Mouse (Mus musculus): ENCODE data around the gene Marveld1. TPM values are rescaled to one million over a fixed set of nuclear protein-coding genes. Genes with fewer than 3 reads are reported as not detected.

Gene Marveld1
- polyA plus RNA-seq, 1 experiment: 52.6 TPM

DNA sequence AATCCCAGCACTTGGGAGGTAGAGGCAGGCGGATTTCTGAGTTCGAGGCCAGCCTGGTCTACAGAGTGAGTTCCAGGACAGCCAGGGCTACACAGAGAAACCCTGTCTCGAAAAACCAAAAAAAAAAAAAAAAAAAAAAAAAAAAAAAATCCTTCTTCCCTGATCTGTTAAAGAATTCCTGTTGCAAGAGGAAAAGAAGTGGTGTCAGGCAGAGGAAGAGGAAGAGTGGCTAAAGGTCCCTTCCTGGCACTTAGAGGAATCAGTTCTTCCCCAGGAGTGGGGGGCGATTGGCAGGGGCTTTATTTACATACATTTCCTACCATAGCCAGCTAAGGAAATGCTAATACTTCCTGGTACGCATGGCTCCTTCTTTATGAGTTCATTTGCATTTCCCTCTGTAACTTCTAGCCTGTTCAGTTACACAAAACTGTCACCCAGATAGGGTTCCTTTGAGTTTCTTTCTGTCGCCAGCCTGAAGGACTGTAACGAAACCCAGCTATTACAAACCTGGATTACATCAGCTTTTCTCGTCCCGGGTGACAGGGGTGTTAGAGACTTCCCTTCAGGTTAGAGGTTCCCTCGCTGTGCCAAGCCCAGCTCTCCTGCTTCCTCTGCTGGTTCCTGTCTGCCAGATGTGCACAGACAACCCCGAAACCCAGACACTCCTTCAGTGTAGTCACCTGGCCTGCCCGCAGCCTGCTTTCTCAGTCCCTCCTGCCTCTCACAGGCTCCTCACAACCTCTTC is 10.5 kb downstream of the Marveld1 start:
- H3K36me3 ChIP-seq (ENCODE audit: control insufficient read depth, insufficient read depth, low read length): no peaks in the 10 kb centered on the region
- H3K27me3 ChIP-seq (ENCODE audit: control insufficient read depth, insufficient read depth, low read length): no peaks in the 10 kb centered on the region
- TF ChIP-seq CTCF (IDR thresholded peaks at IDR 0.05; ENCODE audit: extremely low read depth, insufficient read depth, insufficient read length, insufficient replicate concordance): no peak
- TF ChIP-seq POLR2A (IDR thresholded peaks at IDR 0.05; ENCODE audit: low read depth, low read length): no peak
- H3K27ac ChIP-seq (ENCODE audit: insufficient read depth, low read length): no peak overlapping the region; the same call in 1 of the 2 replicates
- no peak for DNase-seq (ENCODE audit: low read depth in 1 of 2, low spot score in 2 of 2)
- H3K4me3 ChIP-seq (ENCODE audit: extremely low read depth, insufficient read depth, insufficient read length): no peak overlapping the region
- H3K4me1 ChIP-seq (ENCODE audit: control insufficient read depth, insufficient read depth, insufficient read length): no peaks in the 10 kb centered on the region
- 25% methylated on average over 12 of the region's 12 CpGs for WGBS

DNA sequence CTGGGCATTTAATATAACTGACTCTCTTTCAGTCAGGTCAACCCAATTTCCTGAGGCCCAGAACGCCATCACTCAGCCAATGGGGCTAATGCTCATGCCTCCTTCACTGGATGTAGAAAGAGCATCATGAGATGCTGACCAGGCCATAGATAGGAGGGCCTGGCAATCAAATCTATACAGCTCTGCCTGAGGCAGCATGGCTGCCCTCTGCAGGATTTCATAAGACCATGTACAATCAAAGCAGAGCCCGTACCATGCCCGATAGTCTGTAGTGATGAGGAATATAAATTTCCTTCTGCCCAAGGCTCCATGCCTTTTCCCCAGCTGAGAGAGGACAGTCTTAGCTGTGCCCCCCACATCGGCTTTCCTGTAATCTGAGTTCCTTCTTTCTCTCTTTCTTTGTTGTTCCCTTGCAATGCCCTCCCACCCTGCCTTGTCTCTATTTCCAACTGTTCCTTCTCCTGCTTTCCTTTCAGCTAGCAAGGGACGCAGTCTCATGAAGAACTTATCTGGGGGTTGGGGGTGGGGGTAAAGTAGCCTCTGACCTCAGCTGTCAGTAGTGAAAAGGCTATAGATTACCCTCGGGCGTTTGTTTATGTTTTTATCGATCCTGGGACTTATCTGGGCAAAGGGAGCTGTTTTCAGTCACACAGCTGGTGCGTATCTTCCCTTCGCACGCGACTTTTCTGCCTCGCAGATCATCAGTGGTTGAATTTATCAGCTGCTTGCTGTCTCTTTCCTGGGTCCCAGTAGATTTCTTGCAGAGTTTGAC is 11.2 kb downstream of the Marveld1 start:
- TF ChIP-seq POLR2A (IDR thresholded peaks at IDR 0.05; ENCODE audit: low read depth, low read length) (no peak), CTCF (IDR thresholded peaks at IDR 0.05; ENCODE audit: extremely low read depth, insufficient read depth, insufficient read length, insufficient replicate concordance) (no peak)
- WGBS: 73% methylated on average over 13 of the region's 13 CpGs
- Histone ChIP-seq H3K4me1 (ENCODE audit: control insufficient read depth, insufficient read depth, insufficient read length) (no peaks in the 10 kb centered on the region), H3K36me3 (ENCODE audit: control insufficient read depth, insufficient read depth, low read length) (no peaks in the 10 kb centered on the region), H3K27ac (ENCODE audit: insufficient read depth, low read length) (no peak overlapping the region), H3K27me3 (ENCODE audit: control insufficient read depth, insufficient read depth, low read length) (no peaks in the 10 kb centered on the region), H3K4me3 (ENCODE audit: extremely low read depth, insufficient read depth, insufficient read length) (no peak overlapping the region)
- no peak for DNase-seq (ENCODE audit: low read depth in 1 of 2, low spot score in 2 of 2)

DNA sequence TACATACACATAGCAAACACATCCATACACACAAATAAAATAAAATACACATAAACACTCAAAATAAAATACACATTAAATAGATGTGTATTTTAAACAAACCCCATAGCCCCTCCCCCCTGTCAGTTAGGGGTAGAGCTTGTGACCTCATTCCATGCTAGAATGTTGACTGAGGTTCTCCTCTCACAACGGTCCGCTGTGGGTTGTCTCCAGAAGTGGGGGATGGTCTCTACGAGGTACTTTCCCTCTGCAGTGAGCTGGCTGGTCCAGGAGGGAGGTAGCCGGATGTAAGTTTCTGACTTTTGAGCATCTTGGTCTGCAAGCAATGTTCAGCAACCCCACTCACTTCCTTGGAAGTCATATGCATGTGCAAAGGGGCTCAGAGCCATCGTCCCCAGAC is 16.6 kb downstream of the Marveld1 start, which contains the start of gene Zfyve27:
TSS of gene Zfyve27 (plus strand) at position 188 of the 400 bp plus-strand sequence.
- Histone ChIP-seq H3K4me3 (ENCODE audit: extremely low read depth, insufficient read depth, insufficient read length) (no peak within 1 kb of the TSS), H3K27me3 (ENCODE audit: control insufficient read depth, insufficient read depth, low read length) (no peaks in the 10 kb centered on the region), H3K4me1 (ENCODE audit: control insufficient read depth, insufficient read depth, insufficient read length) (no peaks in the 10 kb centered on the region; the same call in 1 of the 2 replicates), H3K27ac (ENCODE audit: insufficient read depth, low read length) (no peak within 1 kb of the TSS), H3K36me3 (ENCODE audit: control insufficient read depth, insufficient read depth, low read length) (no peaks in the 10 kb centered on the region)
- no peak for TF ChIP-seq CTCF (IDR thresholded peaks at IDR 0.05; ENCODE audit: extremely low read depth, insufficient read depth, insufficient read length, insufficient replicate concordance)
- TF ChIP-seq POLR2A (IDR thresholded peaks at IDR 0.05; ENCODE audit: low read depth, low read length): no peak
- DNase-seq (ENCODE audit: low read depth in 1 of 2, low spot score in 2 of 2): no peak
- 76% methylated on average over 5 of the region's 5 CpGs for WGBS

DNA sequence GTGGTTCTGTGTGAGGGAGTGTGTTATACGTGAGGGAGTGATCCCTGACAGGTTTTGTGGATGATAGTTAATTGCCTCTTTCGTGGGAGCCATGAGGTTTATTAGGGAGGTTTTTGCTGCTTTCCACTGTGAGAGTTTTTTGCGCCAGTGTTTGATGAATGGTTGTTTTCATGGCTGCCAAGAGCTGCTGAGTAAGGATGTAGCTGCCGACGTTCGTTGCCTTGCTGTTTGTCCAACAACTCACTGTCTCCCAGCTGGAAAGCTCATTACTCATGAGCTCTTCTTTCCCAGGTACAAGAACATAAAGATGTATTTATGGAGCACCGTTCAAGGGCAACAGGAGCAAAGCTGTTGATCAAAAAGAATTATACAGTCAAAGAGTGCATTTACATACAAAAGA is 17.0 kb downstream of the Marveld1 start:
- H3K36me3 ChIP-seq (ENCODE audit: control insufficient read depth, insufficient read depth, low read length): no peaks in the 10 kb centered on the region
- no peaks in the 10 kb centered on the region for H3K27me3 ChIP-seq (ENCODE audit: control insufficient read depth, insufficient read depth, low read length)
- WGBS: 75% methylated on average over 7 of the region's 7 CpGs
- no peaks in the 10 kb centered on the region; the same call in 1 of the 2 replicates for H3K4me1 ChIP-seq (ENCODE audit: control insufficient read depth, insufficient read depth, insufficient read length)
- no peak for DNase-seq (ENCODE audit: low read depth in 1 of 2, low spot score in 2 of 2)
- no peak for TF ChIP-seq POLR2A (IDR thresholded peaks at IDR 0.05; ENCODE audit: low read depth, low read length)
- TF ChIP-seq CTCF (IDR thresholded peaks at IDR 0.05; ENCODE audit: extremely low read depth, insufficient read depth, insufficient read length, insufficient replicate concordance): no peak
- no peak overlapping the region for H3K4me3 ChIP-seq (ENCODE audit: extremely low read depth, insufficient read depth, insufficient read length)
- no peak overlapping the region for H3K27ac ChIP-seq (ENCODE audit: insufficient read depth, low read length)

DNA sequence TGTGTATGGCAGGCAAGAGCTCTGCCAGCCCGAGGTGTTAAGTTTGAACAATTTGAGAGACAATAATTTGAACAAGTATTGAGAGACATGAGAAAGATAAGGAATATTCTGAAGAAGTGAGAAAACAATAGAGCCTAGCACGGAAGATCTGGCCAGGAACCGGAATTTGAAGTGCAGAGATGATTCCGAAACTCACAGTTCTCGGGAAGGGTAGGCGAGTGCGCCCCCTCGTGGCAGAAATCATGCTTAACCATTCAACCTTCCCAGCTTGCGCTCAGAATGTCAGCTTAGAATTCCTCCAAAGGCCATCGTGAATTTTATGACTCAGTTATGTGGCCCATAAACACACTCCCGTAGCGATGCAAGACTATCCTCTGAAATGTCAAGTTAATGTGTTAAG is 18.9 kb downstream of the Marveld1 start:
- H3K4me1 ChIP-seq (ENCODE audit: control insufficient read depth, insufficient read depth, insufficient read length): peaks cover 3% of the 10 kb centered on the region; the same call in 1 of the 2 replicates
- H3K4me3 ChIP-seq (ENCODE audit: extremely low read depth, insufficient read depth, insufficient read length): no peak overlapping the region
- TF ChIP-seq POLR2A (IDR thresholded peaks at IDR 0.05; ENCODE audit: low read depth, low read length) (no peak), CTCF (IDR thresholded peaks at IDR 0.05; ENCODE audit: extremely low read depth, insufficient read depth, insufficient read length, insufficient replicate concordance) (peak; percentile 86; the same call in 1 of the 2 replicates)
- H3K27me3 ChIP-seq (ENCODE audit: control insufficient read depth, insufficient read depth, low read length): no peaks in the 10 kb centered on the region
- no peak overlapping the region for H3K27ac ChIP-seq (ENCODE audit: insufficient read depth, low read length)
- no peaks in the 10 kb centered on the region for H3K36me3 ChIP-seq (ENCODE audit: control insufficient read depth, insufficient read depth, low read length)
- DNase-seq (ENCODE audit: low read depth in 1 of 2, low spot score in 2 of 2): peak; percentile 50 to 80
- WGBS: 3% methylated on average over 12 of the region's 12 CpGs

DNA sequence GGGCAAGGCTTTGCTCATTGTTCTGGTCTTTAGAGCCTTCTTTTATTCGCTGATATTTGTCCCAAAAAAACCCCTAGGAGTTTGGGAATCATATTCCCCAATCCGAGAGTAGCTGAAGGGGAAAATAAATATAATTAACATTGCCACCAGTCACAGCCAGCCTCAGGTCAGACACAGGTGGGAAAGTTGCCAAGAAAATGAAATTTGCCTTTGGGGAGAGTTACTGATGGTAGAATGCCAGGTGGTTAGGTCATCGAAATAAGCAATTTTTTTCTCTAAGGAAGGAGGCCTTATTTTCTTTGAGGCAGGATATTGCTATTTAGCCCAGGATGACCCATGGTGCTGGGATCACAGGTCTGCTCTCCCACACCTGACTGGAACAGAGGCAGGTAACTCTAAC is 19.6 kb downstream of the Marveld1 start:
- no peak overlapping the region for H3K27ac ChIP-seq (ENCODE audit: insufficient read depth, low read length)
- no peak overlapping the region for H3K4me3 ChIP-seq (ENCODE audit: extremely low read depth, insufficient read depth, insufficient read length)
- no peak for TF ChIP-seq CTCF (IDR thresholded peaks at IDR 0.05; ENCODE audit: extremely low read depth, insufficient read depth, insufficient read length, insufficient replicate concordance)
- no peak for TF ChIP-seq POLR2A (IDR thresholded peaks at IDR 0.05; ENCODE audit: low read depth, low read length)
- DNase-seq (ENCODE audit: low read depth in 1 of 2, low spot score in 2 of 2): no peak
- H3K27me3 ChIP-seq (ENCODE audit: control insufficient read depth, insufficient read depth, low read length): no peaks in the 10 kb centered on the region
- peaks cover 9% of the 10 kb centered on the region; the same call in 1 of the 2 replicates for H3K4me1 ChIP-seq (ENCODE audit: control insufficient read depth, insufficient read depth, insufficient read length)
- no peaks in the 10 kb centered on the region for H3K36me3 ChIP-seq (ENCODE audit: control insufficient read depth, insufficient read depth, low read length)
- 60% methylated on average over 3 of the region's 3 CpGs for WGBS
